Mouse (Mus musculus): ENCODE results near the gene Arhgap5.

DNA sequence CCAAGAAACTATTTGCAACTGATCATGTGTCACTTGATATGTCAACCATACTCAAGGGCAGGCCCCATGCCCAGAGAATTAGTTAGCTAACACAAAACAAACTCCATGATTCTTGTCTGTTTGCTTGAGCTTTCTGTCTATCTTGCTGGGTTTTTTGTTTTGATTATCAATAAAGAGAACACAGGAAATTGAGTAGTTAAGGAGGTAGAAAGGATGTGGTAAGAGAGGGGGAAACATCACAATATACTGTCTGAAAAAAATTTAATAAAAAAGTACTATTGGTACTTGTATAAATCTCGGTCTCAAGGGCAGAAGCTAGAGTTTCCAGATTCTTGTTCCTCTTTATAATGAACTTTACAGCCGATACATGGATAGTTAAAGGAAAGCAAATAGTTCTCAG lies 20.9 kb downstream of the Arhgap5 start:
- TF ChIP-seq CTCF (IDR thresholded peaks at IDR 0.05; ENCODE audit: control insufficient read depth, insufficient read depth, insufficient read length) (no peak), MAX (IDR thresholded peaks at IDR 0.05) (no peak), CEBPB (IDR thresholded peaks at IDR 0.05; ENCODE audit: low read depth) (no peak), MYOD1 (IDR thresholded peaks at IDR 0.05; ENCODE audit: control insufficient read depth, insufficient read length, low read depth) (no peak)
